Mouse (Mus musculus): ENCODE measurements around the gene Asic4. TPM values are rescaled to one million over a fixed set of nuclear protein-coding genes. Genes with fewer than 3 reads are reported as not detected.

Asic4 gene
- total and polyA plus RNA-seq, 2 experiments from 2014 or later = 7.7 to 21.4 TPM

- H3K4me1 ChIP-seq (ENCODE audit: insufficient read depth) = peaks cover 14% of the 10 kb centered on the region
Measured at GRCm38 (mm10) chr1:75442811-75443210, 7.4 kb upstream of the Asic4 start.

GRCm38 (mm10) chr1:75443247-75444024, 6.8 kb upstream of the Asic4 start:
- H3K27ac ChIP-seq (ENCODE audit: low read depth, low read length) = peak overlapping the region; percentile 50; the same call in 1 of the 2 replicates
- DNase-seq (peak; percentile 59), ATAC-seq (peak; percentile 63)
- 0 out of 2 replicates have a peak overlapping the region, but pooled peaks have one; percentile 14 for H3K9ac ChIP-seq
- H3K27me3 ChIP-seq (ENCODE audit: insufficient read depth, low read length) = peaks cover 18% of the 10 kb centered on the region
- H3K4me3 ChIP-seq (ENCODE audit: low read depth, low read length) = no peak overlapping the region
- H3K4me2 ChIP-seq (ENCODE audit: low read depth) = no peak overlapping the region
- TF ChIP-seq CTCF (IDR thresholded peaks at IDR 0.05; ENCODE audit: low read depth) = no peak
- peaks cover 7% of the 10 kb centered on the region for H3K36me3 ChIP-seq (ENCODE audit: insufficient read depth)
- H3K9me3 ChIP-seq (ENCODE audit: low read length) = no peaks in the 10 kb centered on the region
- peaks cover 14% of the 10 kb centered on the region for H3K4me1 ChIP-seq (ENCODE audit: insufficient read depth)
- 14% methylated on average over 13 of the region's 13 CpGs for WGBS

More at GRCm38 (mm10) chr1:75442811-75443210, 7.4 kb upstream of the Asic4 start:
- H3K36me3 ChIP-seq (ENCODE audit: insufficient read depth) = peaks cover 7% of the 10 kb centered on the region
- H3K9me3 ChIP-seq (ENCODE audit: low read length) = no peaks in the 10 kb centered on the region
- H3K4me3 ChIP-seq (ENCODE audit: low read depth, low read length) = no peak overlapping the region
- no peak for TF ChIP-seq CTCF (IDR thresholded peaks at IDR 0.05; ENCODE audit: low read depth)
- WGBS = 23% methylated on average over 8 of the region's 8 CpGs
- DNase-seq (no peak), ATAC-seq (no peak)
- H3K27me3 ChIP-seq (ENCODE audit: insufficient read depth, low read length) = peaks cover 18% of the 10 kb centered on the region; the same call in 1 of the 2 replicates
- H3K27ac ChIP-seq (ENCODE audit: low read depth, low read length) = peak overlapping the region; percentile 50; the same call in 1 of the 2 replicates
- no peak overlapping the region for H3K9ac ChIP-seq
- H3K4me2 ChIP-seq (ENCODE audit: low read depth) = no peak overlapping the region

- Histone ChIP-seq H3K27me3 (ENCODE audit: insufficient read depth, low read length) (peaks cover 25% of the 10 kb centered on the region), H3K4me1 (ENCODE audit: insufficient read depth) (peaks cover 14% of the 10 kb centered on the region), H3K36me3 (ENCODE audit: insufficient read depth) (peaks cover 7% of the 10 kb centered on the region), H3K9me3 (ENCODE audit: low read length) (no peaks in the 10 kb centered on the region), H3K9ac (no peak overlapping the region), H3K4me2 (ENCODE audit: low read depth) (no peak overlapping the region), H3K27ac (ENCODE audit: low read depth, low read length) (no peak overlapping the region), H3K4me3 (ENCODE audit: low read depth, low read length) (no peak overlapping the region)
- WGBS = 37% methylated on average over 3 of the region's 3 CpGs
- no peak for ATAC-seq
- DNase-seq = no peak
- TF ChIP-seq CTCF (IDR thresholded peaks at IDR 0.05; ENCODE audit: low read depth) = no peak
Measured at GRCm38 (mm10) chr1:75444208-75444607, 6.0 kb upstream of the Asic4 start.

GRCm38 (mm10) chr1:75445141-75445701, 5.0 kb upstream of the Asic4 start:
- H3K36me3 ChIP-seq (ENCODE audit: insufficient read depth) = peaks cover 7% of the 10 kb centered on the region; the same call in 1 of the 2 replicates
- no peak overlapping the region for H3K27ac ChIP-seq (ENCODE audit: low read depth, low read length)
- ATAC-seq = peak; percentile 19
- 11% methylated on average over 9 of the region's 9 CpGs for WGBS
- peaks cover 19% of the 10 kb centered on the region for H3K4me1 ChIP-seq (ENCODE audit: insufficient read depth)
- H3K9me3 ChIP-seq (ENCODE audit: low read length) = no peaks in the 10 kb centered on the region
- H3K9ac ChIP-seq = 0 out of 2 replicates have a peak overlapping the region, but pooled peaks have one; percentile 22
- no peak overlapping the region for H3K4me3 ChIP-seq (ENCODE audit: low read depth, low read length)
- peak overlapping the region; percentile 23 for H3K4me2 ChIP-seq (ENCODE audit: low read depth)
- DNase-seq = peak; percentile 51
- peaks cover 35% of the 10 kb centered on the region for H3K27me3 ChIP-seq (ENCODE audit: insufficient read depth, low read length)
- no peak for TF ChIP-seq CTCF (IDR thresholded peaks at IDR 0.05; ENCODE audit: low read depth)

- WGBS = 2% methylated on average over 22 of the region's 22 CpGs
- no peak overlapping the region for H3K9ac ChIP-seq
- TF ChIP-seq CTCF (IDR thresholded peaks at IDR 0.05; ENCODE audit: low read depth) = peak; percentile 88
Measured at GRCm38 (mm10) chr1:75445751-75446611, 4.3 kb upstream of the Asic4 start.

GRCm38 (mm10) chr1:75446656-75447055, 3.6 kb upstream of the Asic4 start:
- Histone ChIP-seq H3K4me3 (ENCODE audit: low read depth, low read length) (no peak overlapping the region), H3K36me3 (ENCODE audit: insufficient read depth) (0 out of 2 replicates have a peak, but pooled peaks cover 7% of the 10 kb centered on the region), H3K4me1 (ENCODE audit: insufficient read depth) (peaks cover 26% of the 10 kb centered on the region), H3K27ac (ENCODE audit: low read depth, low read length) (no peak overlapping the region), H3K9me3 (ENCODE audit: low read length) (no peaks in the 10 kb centered on the region), H3K9ac (no peak overlapping the region), H3K4me2 (ENCODE audit: low read depth) (no peak overlapping the region), H3K27me3 (ENCODE audit: insufficient read depth, low read length) (peaks cover 41% of the 10 kb centered on the region)
- ATAC-seq = no peak
- TF ChIP-seq CTCF (IDR thresholded peaks at IDR 0.05; ENCODE audit: low read depth) = no peak
- DNase-seq = no peak
- WGBS = 6% methylated on average over 18 of the region's 20 CpGs

More at GRCm38 (mm10) chr1:75445751-75446611, 4.3 kb upstream of the Asic4 start:
- Histone ChIP-seq H3K36me3 (ENCODE audit: insufficient read depth) (0 out of 2 replicates have a peak, but pooled peaks cover 7% of the 10 kb centered on the region), H3K4me1 (ENCODE audit: insufficient read depth) (peaks cover 26% of the 10 kb centered on the region), H3K4me3 (ENCODE audit: low read depth, low read length) (no peak overlapping the region), H3K4me2 (ENCODE audit: low read depth) (peak overlapping the region; percentile 23), H3K27me3 (ENCODE audit: insufficient read depth, low read length) (peaks cover 38% of the 10 kb centered on the region), H3K9me3 (ENCODE audit: low read length) (no peaks in the 10 kb centered on the region), H3K27ac (ENCODE audit: low read depth, low read length) (no peak overlapping the region)
- DNase-seq (peak; percentile 78), ATAC-seq (peak; percentile 50)

All from forebrain, postnatal 0 days (tissue).